Mouse (Mus musculus) adrenal gland (tissue): ENCODE measurements around the gene Mfap2.

Experiments used
- intact Hi-C: fragments of 180-260 bp; cut with DNase I; formaldehyde crosslinking; loops from one replicate; pipeline ENCODE4 v1.15.1; 2025

The Mfap2 gene

GRCm38 (mm10) chr4:141021614-141021929, 11.4 kb downstream of the Mfap2 start:
- intact Hi-C loops = no loop called here

GRCm38 (mm10) chr4:141024052-141024451, 13.8 kb downstream of the Mfap2 start:
- intact Hi-C loops = no loop called here

- intact Hi-C loops = no loop called here
Observed at GRCm38 (mm10) chr4:141024992-141025391, 14.8 kb downstream of the Mfap2 start.

- intact Hi-C loops = loop anchor here (5.0 kb wide), 1 partner anchor 48 kb away; no protein-coding TSS in a partner anchor
Observed at GRCm38 (mm10) chr4:141030541-141031206, 20.5 kb downstream of the Mfap2 start.

- intact Hi-C loops = loop anchor here (2.0 to 5.0 kb wide), 2 partner anchors 49 to 67 kb away; no protein-coding TSS in a partner anchor
Observed at GRCm38 (mm10) chr4:141031733-141032132, 21.5 kb downstream of the Mfap2 start.

- intact Hi-C loops = loop anchor here (2.0 to 5.0 kb wide), 2 partner anchors 52 to 69 kb away; no protein-coding TSS in a partner anchor
Observed at GRCm38 (mm10) chr4:141033606-141034549, 23.7 kb downstream of the Mfap2 start.

GRCm38 (mm10) chr4:141041117-141041516, 30.9 kb downstream of the Mfap2 start:
- intact Hi-C loops = no loop called here

- intact Hi-C loops = loop anchor here (1.0 kb wide), 1 partner anchor 20 kb away; no protein-coding TSS in a partner anchor
Observed at GRCm38 (mm10) chr4:141044816-141045215, 34.6 kb downstream of the Mfap2 start.

- intact Hi-C loops = no loop called here
Observed at GRCm38 (mm10) chr4:141048810-141049475, 38.7 kb downstream of the Mfap2 start.

- intact Hi-C loops = no loop called here
Observed at GRCm38 (mm10) chr4:141049476-141049835, 39.2 kb downstream of the Mfap2 start.

GRCm38 (mm10) chr4:141052442-141052841, 42.2 kb downstream of the Mfap2 start:
- intact Hi-C loops = no loop called here

GRCm38 (mm10) chr4:141053138-141053537, 42.9 kb downstream of the Mfap2 start:
- intact Hi-C loops = no loop called here

- intact Hi-C loops = no loop called here
Observed at GRCm38 (mm10) chr4:141053568-141054161, 43.4 kb downstream of the Mfap2 start.

GRCm38 (mm10) chr4:141056970-141057369, 46.8 kb downstream of the Mfap2 start:
- intact Hi-C loops = no loop called here

GRCm38 (mm10) chr4:141058835-141059234, 48.6 kb downstream of the Mfap2 start:
- intact Hi-C loops = no loop called here

- intact Hi-C loops = no loop called here
Observed at GRCm38 (mm10) chr4:141059616-141060425, 49.6 kb downstream of the Mfap2 start.

GRCm38 (mm10) chr4:141060426-141061301, 50.4 kb downstream of the Mfap2 start, which contains the start of gene Crocc:
Gene Crocc (minus strand): TSS chr4:141060550.
- intact Hi-C loops = no loop called here

- intact Hi-C loops = no loop called here
Observed at GRCm38 (mm10) chr4:141064104-141064659, 54.0 kb downstream of the Mfap2 start.

GRCm38 (mm10) chr4:141065123-141065522, 54.9 kb downstream of the Mfap2 start:
- intact Hi-C loops = loop anchor here (1.0 kb wide), 1 partner anchor 21 kb away; no protein-coding TSS in a partner anchor
